Mouse (Mus musculus) forebrain, embryonic 13.5 days (tissue): ENCODE data around the gene Hspa4. TPM values are rescaled to one million over a fixed set of nuclear protein-coding genes. Genes with fewer than 3 reads are reported as not detected.
"Not testable (repeated sequence)": the region's sequence is repeated elsewhere in the genome, so short reads cannot be mapped to it uniquely, and the experiment has no call there.

Experiments
- ATAC-seq: fragments of 200-750 bp; cut with Nextera tagmentation; 2 replicates; pipeline ENCODE4 v1.8.0; 2017
- H3K27ac ChIP-seq: fragments of 300-500 bp; sonication (generic); 2 replicates; pipeline ENCODE4 v1.5.1; 2015; ENCODE audit warnings: inconsistent platforms, mild to moderate bottlenecking, moderate library complexity
- H3K27me3 ChIP-seq: fragments of 300-500 bp; sonication (generic); 2 replicates; pipeline ENCODE4 v1.6.1; 2015; ENCODE audit warnings: mild to moderate bottlenecking, inconsistent platforms
- H3K36me3 ChIP-seq: fragments of 300-500 bp; sonication (generic); 2 replicates; pipeline ENCODE4 v1.6.1; 2015; ENCODE audit warnings: mild to moderate bottlenecking, inconsistent platforms; ENCODE audit not compliant: poor library complexity, severe bottlenecking
- H3K4me1 ChIP-seq: fragments of 300-500 bp; sonication (generic); 2 replicates; pipeline ENCODE4 v1.6.1; 2015; ENCODE audit warnings: inconsistent platforms
- H3K4me2 ChIP-seq: fragments of 300-500 bp; sonication (generic); 2 replicates; pipeline ENCODE4 v1.6.1; 2015; ENCODE audit warnings: inconsistent platforms, mild to moderate bottlenecking, moderate library complexity
- H3K4me3 ChIP-seq: fragments of 300-500 bp; sonication (generic); 2 replicates; pipeline ENCODE4 v1.5.1; 2015; ENCODE audit warnings: mild to moderate bottlenecking, inconsistent platforms
- H3K9ac ChIP-seq: fragments of 300-500 bp; sonication (generic); 2 replicates; pipeline ENCODE4 v1.6.1; 2015; ENCODE audit warnings: mild to moderate bottlenecking, inconsistent platforms
- H3K9me3 ChIP-seq: fragments of 300-500 bp; sonication (generic); replicated peaks from 2 replicates; pipeline ENCODE4 v1.6.1; 2016; ENCODE audit warnings: inconsistent platforms
- WGBS: fragments of 180-500 bp; shearing (Covaris S2); methylation state at CpG from one replicate; pipeline ENCODE4 v1.1.7; 2015; 5-methylcytosine and 5-hydroxymethylcytosine counted together
- polyA plus RNA-seq: library from polyadenylated mRNA; unstranded; fragments of >200 nt; fragmentation: Nextera tagmentation; extraction: Ambion mirVana; gene quantifications from 2 replicates; pipeline ENCODE4 v1.2.1, GENCODE M21; 2015

Gene Hspa4
- polyA plus RNA-seq, 1 experiment from 2014 or later, result 62.7 TPM

DNA sequence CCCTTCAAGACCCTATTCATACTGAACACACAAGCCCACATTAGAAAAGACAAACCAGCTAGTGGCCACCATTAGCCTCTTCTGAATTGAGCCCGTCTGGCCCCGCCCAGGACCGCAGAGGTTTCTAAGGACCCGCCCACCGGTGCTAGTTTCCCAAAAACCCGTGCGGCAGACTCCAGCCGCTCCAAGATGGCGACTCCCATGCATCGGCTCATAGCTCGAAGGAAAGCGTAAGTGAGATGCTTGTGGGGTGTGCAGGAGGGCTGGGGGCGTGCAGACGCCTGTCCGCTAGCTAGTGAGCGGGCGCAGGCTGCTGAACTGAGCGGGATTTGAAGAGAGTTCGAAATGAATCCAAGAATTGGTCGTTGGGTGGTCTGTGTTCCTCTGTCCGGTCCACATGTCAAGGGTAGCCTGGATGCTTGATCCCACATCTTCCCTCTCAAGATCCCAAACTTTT lies 24.3 kb upstream of the Hspa4 start, which contains the start of gene Zcchc10:
Zcchc10 (plus strand) TSS at position 168 of the 457 bp plus-strand sequence.
- Histone ChIP-seq H3K9ac (peak within 1 kb of the TSS; percentile 83), H3K36me3 (peaks cover 26% of the 10 kb centered on the region), H3K9me3 (no peaks in the 10 kb centered on the region), H3K4me3 (peak within 1 kb of the TSS; percentile 79), H3K4me1 (peaks cover 10% of the 10 kb centered on the region), H3K4me2 (peak within 1 kb of the TSS; percentile 61), H3K27me3 (no peaks in the 10 kb centered on the region; the same call in 1 of the 2 replicates), H3K27ac (peak within 1 kb of the TSS; percentile 60)
- ATAC-seq, result peak; percentile 96
- under 1% methylated on average over 21 of the region's 21 CpGs for WGBS

DNA sequence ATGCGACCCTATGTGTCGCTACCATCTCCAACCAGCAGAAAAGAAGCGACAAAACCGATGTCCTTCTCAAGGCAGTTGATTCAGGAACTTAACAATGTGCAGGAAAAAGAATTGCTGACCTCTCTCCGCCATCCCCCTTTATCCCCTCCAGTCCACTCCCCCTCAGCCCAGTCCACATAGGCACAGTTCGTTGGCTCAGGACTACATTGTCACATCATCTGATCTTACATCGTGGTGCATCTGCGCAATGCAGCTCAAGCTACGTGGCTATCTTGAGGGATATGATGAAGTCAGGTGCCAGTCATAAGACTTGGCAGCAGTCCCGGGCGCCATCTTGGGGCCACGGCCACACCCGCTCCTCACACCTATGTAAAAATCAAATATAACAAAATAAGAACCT lies 19.6 kb upstream of the Hspa4 start:
- WGBS, result 94% methylated on average over 13 of the region's 13 CpGs
- ATAC-seq, H3K27me3 ChIP-seq, H3K36me3 ChIP-seq, H3K4me2 ChIP-seq, H3K9ac ChIP-seq, H3K27ac ChIP-seq, H3K9me3 ChIP-seq, H3K4me1 ChIP-seq, H3K4me3 ChIP-seq: not testable (repeated sequence)

DNA sequence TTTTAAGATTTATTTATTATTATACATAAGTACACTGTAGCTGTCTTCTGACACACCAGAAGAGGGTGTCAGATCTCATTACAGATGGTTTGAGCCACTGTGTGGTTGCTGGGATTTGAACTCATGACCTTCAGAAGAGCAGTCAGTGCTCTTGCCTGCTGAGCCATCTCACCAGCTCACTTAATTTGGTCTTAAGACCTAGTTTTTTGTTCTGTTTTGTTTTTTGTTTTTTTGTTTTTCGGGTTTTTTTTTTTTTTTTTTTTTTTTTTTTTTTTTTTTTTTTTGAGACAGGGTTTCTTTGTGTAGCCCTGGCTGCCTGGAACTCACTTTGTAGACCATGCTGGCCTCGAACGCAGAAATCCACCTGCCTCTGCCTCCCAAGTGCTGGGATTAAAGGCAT lies 18.3 kb upstream of the Hspa4 start:
- H3K27me3 ChIP-seq, H3K9ac ChIP-seq, H3K9me3 ChIP-seq, H3K4me2 ChIP-seq, H3K36me3 ChIP-seq, H3K4me1 ChIP-seq, H3K4me3 ChIP-seq, ATAC-seq, H3K27ac ChIP-seq: not testable (repeated sequence)
- 91% methylated on average over 3 of the region's 3 CpGs for WGBS

DNA sequence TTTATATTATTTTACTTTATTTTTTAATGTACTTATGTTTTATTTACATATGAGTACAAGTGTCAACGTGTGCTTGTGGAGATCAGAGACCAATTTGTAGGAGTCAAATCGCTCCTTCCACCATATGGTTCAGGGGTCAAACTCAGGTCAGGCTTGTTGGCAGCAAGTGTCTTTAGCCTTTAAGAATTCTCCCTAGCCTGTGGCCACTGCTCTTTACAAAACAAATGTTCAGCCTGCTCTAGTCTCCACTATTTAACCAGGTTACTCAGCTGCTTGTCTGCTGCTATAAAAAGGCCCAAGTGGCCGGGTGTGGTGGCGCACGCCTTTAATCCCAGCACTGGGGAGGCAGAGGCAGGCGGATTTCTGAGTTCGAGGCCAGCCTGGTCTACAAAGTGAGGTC lies 17.8 kb upstream of the Hspa4 start:
- no peaks in the 10 kb centered on the region for H3K9me3 ChIP-seq
- H3K4me3 ChIP-seq, result no peak overlapping the region
- H3K4me2 ChIP-seq, result no peak overlapping the region
- no peaks in the 10 kb centered on the region for H3K36me3 ChIP-seq
- WGBS, result 87% methylated on average over 7 of the region's 7 CpGs
- H3K4me1 ChIP-seq, result no peaks in the 10 kb centered on the region
- H3K27ac ChIP-seq, result no peak overlapping the region
- ATAC-seq, result no peak
- no peak overlapping the region for H3K9ac ChIP-seq
- no peaks in the 10 kb centered on the region; the same call in 1 of the 2 replicates for H3K27me3 ChIP-seq

DNA sequence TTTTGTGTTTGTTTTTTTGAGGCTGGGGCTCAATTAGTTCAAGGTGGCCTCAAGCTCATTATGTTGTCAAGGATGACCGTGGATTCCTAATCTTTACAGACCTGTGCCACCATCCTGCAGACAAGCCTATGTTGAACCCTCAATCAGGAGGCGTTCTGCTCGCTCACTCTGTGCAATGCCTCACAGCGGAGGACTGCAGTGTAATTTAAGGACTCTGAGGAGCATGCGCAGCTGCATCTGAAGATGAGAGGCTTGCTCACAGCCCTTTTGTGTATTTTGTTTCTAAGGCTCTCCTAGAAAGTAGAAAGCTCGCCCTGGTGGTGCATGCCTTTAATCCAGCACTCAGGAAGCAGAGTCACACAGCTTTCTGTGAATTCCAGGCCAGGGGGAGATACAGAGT lies 16.7 kb upstream of the Hspa4 start:
- WGBS, result 49% methylated on average over 6 of the region's 6 CpGs
- H3K4me1 ChIP-seq, result no peaks in the 10 kb centered on the region
- H3K9me3 ChIP-seq, result no peaks in the 10 kb centered on the region
- no peaks in the 10 kb centered on the region for H3K27me3 ChIP-seq
- no peak for ATAC-seq
- no peak overlapping the region for H3K4me3 ChIP-seq
- H3K36me3 ChIP-seq, result no peaks in the 10 kb centered on the region
- no peak overlapping the region for H3K4me2 ChIP-seq
- H3K9ac ChIP-seq, result no peak overlapping the region
- H3K27ac ChIP-seq, result no peak overlapping the region

DNA sequence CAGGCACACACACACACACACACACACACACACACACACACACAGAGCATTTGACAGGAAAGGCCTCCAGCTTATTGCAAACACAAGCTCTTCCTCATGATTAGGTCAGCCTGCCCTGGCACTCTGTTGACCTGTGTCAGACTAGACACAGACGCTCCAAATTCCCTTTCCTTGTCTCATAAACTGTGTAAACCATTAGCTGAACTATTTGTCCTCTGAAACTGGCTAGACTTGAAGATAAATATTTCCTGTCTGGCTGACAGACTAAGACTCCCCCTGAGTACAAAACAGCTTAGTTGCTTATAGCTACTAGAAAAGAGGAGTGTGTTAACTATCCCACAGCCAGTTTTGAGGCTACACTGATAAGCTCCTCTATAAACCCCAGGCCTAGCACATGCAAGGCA lies 14.5 kb upstream of the Hspa4 start:
- H3K36me3 ChIP-seq, result no peaks in the 10 kb centered on the region
- no peak overlapping the region for H3K4me2 ChIP-seq
- H3K4me3 ChIP-seq, result no peak overlapping the region
- H3K4me1 ChIP-seq, result no peaks in the 10 kb centered on the region
- no peak for ATAC-seq
- 82% methylated on average over 1 of the region's 1 CpGs for WGBS
- H3K9ac ChIP-seq, result no peak overlapping the region
- no peaks in the 10 kb centered on the region for H3K27me3 ChIP-seq
- H3K9me3 ChIP-seq, result no peaks in the 10 kb centered on the region
- H3K27ac ChIP-seq, result no peak overlapping the region

DNA sequence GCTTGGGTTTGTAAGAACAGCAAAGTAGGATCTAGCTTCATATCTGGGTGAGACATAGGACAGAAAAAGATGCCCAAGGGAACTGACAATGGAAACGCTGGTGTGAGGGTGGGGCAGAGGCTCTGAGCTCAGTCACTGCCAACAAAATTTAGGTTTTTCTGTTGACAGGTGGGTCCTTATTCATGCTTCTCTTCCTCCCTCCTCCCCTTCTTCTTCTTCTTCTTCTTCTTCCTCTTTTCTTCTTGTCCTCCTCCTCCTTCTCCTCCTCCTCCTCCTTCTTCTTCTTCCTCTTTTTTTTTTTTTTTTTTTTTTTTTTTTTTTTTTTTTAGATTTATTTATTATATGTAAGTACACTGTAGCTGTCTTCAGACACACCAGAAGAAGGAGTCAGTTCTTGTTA lies 12.6 kb upstream of the Hspa4 start:
- not testable (repeated sequence) for H3K4me2 ChIP-seq, ATAC-seq, H3K27ac ChIP-seq, H3K9me3 ChIP-seq, H3K4me3 ChIP-seq, H3K36me3 ChIP-seq, H3K27me3 ChIP-seq, H3K4me1 ChIP-seq, H3K9ac ChIP-seq
- WGBS, result 81% methylated on average over 1 of the region's 1 CpGs

DNA sequence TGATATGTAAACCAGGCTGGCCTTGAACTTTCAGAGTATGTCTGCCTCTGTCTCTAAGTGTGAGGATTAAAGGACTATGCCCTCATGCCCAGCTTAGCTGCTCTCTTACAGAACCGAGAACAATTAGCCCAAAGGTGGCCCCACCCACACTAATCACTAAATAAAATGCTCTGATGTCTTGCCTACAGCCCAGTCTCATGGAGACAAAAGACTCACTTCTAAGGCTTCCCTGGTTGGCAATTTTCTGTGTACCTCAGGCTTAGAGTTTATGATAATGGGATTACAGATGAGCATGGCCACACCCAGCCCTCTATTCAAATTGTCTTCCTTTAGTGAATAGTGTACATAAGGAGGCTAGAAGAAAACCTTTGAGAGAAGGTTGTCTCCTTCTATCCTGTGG lies 11.1 kb upstream of the Hspa4 start:
- H3K36me3 ChIP-seq, result no peaks in the 10 kb centered on the region
- no peak overlapping the region for H3K27ac ChIP-seq
- no peaks in the 10 kb centered on the region for H3K4me1 ChIP-seq
- 21% methylated on average over 1 of the region's 1 CpGs for WGBS
- H3K4me2 ChIP-seq, result no peak overlapping the region
- H3K4me3 ChIP-seq, result no peak overlapping the region
- no peaks in the 10 kb centered on the region for H3K27me3 ChIP-seq
- H3K9me3 ChIP-seq, result no peaks in the 10 kb centered on the region
- no peak overlapping the region for H3K9ac ChIP-seq
- no peak for ATAC-seq

DNA sequence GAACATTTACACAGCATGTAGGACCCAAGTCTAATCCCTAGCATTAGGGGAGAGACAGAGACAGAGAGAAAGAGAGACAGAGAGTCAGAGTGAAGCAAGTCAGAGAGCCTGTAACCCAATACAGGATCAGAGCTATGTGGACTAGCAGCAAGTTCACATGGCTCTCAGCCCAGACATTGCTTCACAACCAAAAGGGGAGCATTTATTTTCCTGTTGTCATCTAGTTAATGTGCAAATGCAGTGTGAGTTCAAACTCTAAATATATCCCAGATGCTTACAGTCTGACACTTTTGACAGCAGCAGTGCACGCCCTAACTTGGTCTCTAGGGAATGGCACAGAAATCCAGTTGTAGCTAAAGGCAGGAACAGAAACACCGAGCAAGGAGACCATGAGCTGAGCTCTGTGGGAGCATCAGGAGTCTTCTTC lies 8.6 kb upstream of the Hspa4 start:
- Histone ChIP-seq H3K4me1 (no peaks in the 10 kb centered on the region), H3K36me3 (no peaks in the 10 kb centered on the region), H3K27me3 (no peaks in the 10 kb centered on the region), H3K27ac (no peak overlapping the region), H3K9ac (no peak overlapping the region), H3K4me2 (no peak overlapping the region), H3K4me3 (no peak overlapping the region), H3K9me3 (no peaks in the 10 kb centered on the region)
- no peak for ATAC-seq
- WGBS, result 88% methylated on average over 2 of the region's 2 CpGs

DNA sequence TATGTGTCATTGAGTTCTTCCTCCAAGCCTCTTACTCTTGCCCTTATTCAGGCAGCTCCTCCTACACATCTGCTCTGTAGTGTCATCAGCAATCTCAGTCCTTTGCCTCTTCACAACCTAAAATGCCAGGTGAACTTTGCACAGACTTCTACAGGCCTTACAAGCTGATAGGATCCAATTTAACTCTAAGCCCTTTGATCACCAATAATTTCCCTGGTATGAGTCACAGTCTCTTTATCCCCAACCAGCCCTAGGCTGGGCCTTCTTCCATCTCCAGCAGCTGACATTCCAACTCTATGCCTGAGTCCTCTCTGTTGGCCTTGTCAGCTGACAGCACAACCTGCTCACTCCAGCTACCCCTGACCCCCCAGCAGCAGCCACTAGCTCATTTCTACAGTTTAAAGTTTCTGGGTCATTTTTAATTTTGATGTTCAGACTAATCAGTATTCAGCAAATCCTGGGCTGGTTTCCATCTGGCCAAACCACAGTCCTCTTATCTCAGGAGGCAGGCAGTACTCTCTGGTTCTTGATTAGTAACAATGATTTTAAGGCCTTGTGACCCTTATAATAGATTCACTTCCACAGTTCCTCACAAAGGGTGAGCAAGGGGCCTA lies 8.1 kb upstream of the Hspa4 start:
- Histone ChIP-seq H3K36me3 (no peaks in the 10 kb centered on the region), H3K9ac (no peak overlapping the region), H3K9me3 (no peaks in the 10 kb centered on the region), H3K4me1 (no peaks in the 10 kb centered on the region), H3K4me2 (no peak overlapping the region), H3K27me3 (no peaks in the 10 kb centered on the region), H3K4me3 (no peak overlapping the region), H3K27ac (no peak overlapping the region)
- no peak for ATAC-seq

DNA sequence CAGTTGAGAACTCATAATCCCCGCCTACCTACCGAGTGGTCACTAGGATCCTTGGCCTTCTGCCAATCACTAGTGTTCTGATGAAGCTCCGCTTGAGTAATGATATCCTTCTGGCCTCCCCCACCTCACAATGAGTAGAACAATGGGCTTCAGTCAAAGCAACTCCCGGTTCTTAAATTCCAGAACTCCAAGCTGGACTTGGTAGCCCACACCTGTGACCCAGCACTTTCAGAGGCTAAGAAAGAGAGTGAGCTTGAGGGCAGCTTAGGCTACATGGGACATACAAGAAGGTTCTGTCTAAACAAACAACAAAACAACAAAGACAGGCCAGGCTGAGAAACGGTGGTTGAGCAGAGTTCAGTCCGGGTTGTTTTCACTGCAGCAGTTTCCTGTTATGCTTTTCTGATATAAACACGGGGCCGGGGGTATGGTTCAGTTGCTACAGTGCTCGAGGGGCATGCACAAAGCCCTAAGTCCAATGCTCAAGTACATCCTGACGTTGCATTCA lies 7.4 kb upstream of the Hspa4 start:
- no peaks in the 10 kb centered on the region for H3K9me3 ChIP-seq
- no peaks in the 10 kb centered on the region for H3K36me3 ChIP-seq
- no peak overlapping the region for H3K27ac ChIP-seq
- H3K27me3 ChIP-seq, result no peaks in the 10 kb centered on the region
- H3K4me2 ChIP-seq, result no peak overlapping the region
- H3K9ac ChIP-seq, result no peak overlapping the region
- H3K4me1 ChIP-seq, result no peaks in the 10 kb centered on the region
- WGBS, result 71% methylated on average over 10 of the region's 10 CpGs
- ATAC-seq, result no peak
- H3K4me3 ChIP-seq, result no peak overlapping the region

DNA sequence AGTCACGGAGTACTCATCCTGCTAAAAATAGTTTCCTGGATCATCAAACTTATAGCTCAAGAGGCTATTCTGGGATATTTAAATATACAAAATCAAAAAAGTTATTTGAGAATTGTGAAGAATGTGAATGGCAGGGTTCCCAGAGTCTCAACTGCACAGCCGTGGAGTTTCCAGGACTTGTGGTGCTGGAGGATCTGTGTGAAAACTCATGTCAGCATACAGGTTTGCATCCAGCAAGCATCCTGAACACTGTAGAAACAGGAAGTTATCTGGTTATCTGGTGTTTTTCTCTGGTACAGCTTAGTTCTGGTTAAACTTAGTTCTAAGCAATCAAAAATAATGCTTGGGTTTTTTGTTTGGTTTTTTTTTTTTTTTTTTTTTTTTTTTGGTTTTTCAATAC lies 6.7 kb upstream of the Hspa4 start:
- H3K4me2 ChIP-seq, result no peak overlapping the region
- WGBS, result 84% methylated on average over 2 of the region's 2 CpGs
- no peaks in the 10 kb centered on the region for H3K4me1 ChIP-seq
- no peaks in the 10 kb centered on the region for H3K9me3 ChIP-seq
- no peak overlapping the region for H3K27ac ChIP-seq
- no peaks in the 10 kb centered on the region for H3K36me3 ChIP-seq
- no peak overlapping the region for H3K9ac ChIP-seq
- H3K27me3 ChIP-seq, result no peaks in the 10 kb centered on the region
- H3K4me3 ChIP-seq, result no peak overlapping the region
- no peak for ATAC-seq
